Mouse (Mus musculus) small intestine, adult 2 months (tissue): ENCODE data around the gene Gm1043. TPM values are rescaled to one million over a fixed set of nuclear protein-coding genes. Genes with fewer than 3 reads are reported as not detected.

ENCODE experiments used
- H3K27ac ChIP-seq: fragments of 200-500 bp; 2 replicates; pipeline ENCODE4 v1.5.1; 2012; ENCODE audit warnings: low read depth, low read length, control low read depth, inconsistent platforms; ENCODE audit not compliant: insufficient read depth
- H3K27me3 ChIP-seq: fragments of 200-500 bp; 2 replicates; pipeline ENCODE4 v1.6.1; 2012; ENCODE audit warnings: mild to moderate bottlenecking, moderate library complexity, low read length, inconsistent platforms; ENCODE audit not compliant: control insufficient read depth, insufficient read depth
- H3K36me3 ChIP-seq: fragments of 200-500 bp; 2 replicates; pipeline ENCODE4 v1.6.1; 2012; ENCODE audit warnings: mild to moderate bottlenecking, low read length, control low read depth, inconsistent platforms; ENCODE audit not compliant: control insufficient read depth, insufficient read depth
- H3K4me1 ChIP-seq: fragments of 200-500 bp; 2 replicates; pipeline ENCODE4 v1.6.1; 2012; ENCODE audit warnings: low read length, inconsistent platforms, mixed read lengths; ENCODE audit not compliant: control insufficient read depth, insufficient read depth, insufficient read length
- H3K4me3 ChIP-seq: fragments of 200-500 bp; 2 replicates; pipeline ENCODE4 v1.5.1; 2012; ENCODE audit warnings: low read depth, mild to moderate bottlenecking, control low read depth, inconsistent platforms, low read length, moderate library complexity
- CTCF ChIP-seq: fragments of 200-500 bp; IDR thresholded peaks from 2 replicates; pipeline ENCODE4 v1.5.1; 2012; ENCODE audit warnings: low read depth, mild to moderate bottlenecking, control low read depth, inconsistent platforms, low read length, moderate library complexity, mixed read lengths; ENCODE audit not compliant: insufficient replicate concordance, insufficient read length; ENCODE audit errors: extremely low read depth
- POLR2A ChIP-seq: fragments of 200-500 bp; IDR thresholded peaks from 2 replicates; pipeline ENCODE4 v1.6.1; 2012; ENCODE audit warnings: low read depth, mild to moderate bottlenecking, control low read depth, inconsistent platforms, low read length, moderate library complexity
- WGBS: fragments of 180-500 bp; shearing (Covaris S2); methylation state at CpG from one replicate; pipeline ENCODE4 v1.1.7; 2018; 5-methylcytosine and 5-hydroxymethylcytosine counted together
- polyA plus RNA-seq: library from polyadenylated mRNA; depleted of rRNA; stranded (reverse); fragments of >200 nt; gene quantifications from 2 replicates; pipeline ENCODE4 v1.2.3, GENCODE M21; 2012

Gene Gm1043
- polyA plus RNA-seq, 1 experiment = 0.85 TPM

GRCm38 (mm10) chr5:37066703-37067568 lies 18.2 kb upstream of the Gm1043 start:
- Histone ChIP-seq H3K4me1 (peaks cover 36% of the 10 kb centered on the region), H3K27ac (peak overlapping the region; percentile 92), H3K27me3 (no peaks in the 10 kb centered on the region), H3K4me3 (no peak overlapping the region), H3K36me3 (no peaks in the 10 kb centered on the region)
- WGBS = 70% methylated on average over 8 of the region's 8 CpGs
- TF ChIP-seq CTCF = no peak
- no peak for TF ChIP-seq POLR2A

DNA sequence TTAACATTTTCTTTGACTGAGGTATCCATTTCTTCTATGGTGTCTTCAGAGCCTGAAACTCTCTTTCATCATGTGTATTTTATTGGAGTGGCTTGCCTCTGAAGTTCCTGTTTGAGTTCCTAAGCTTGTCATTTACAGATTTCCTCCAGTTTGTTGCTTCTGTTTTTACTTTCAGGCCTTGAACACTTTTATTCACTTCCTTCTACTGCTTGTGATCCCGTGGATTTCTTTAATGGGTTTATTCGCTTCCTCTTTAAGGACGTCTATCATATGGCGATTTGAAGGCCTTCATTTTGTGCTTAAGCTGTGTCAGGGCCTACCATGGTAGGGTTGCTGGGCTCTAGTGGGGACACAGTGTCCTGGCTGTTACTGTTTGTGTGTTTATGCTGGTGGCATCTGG lies 11.5 kb upstream of the Gm1043 start:
- no peak for TF ChIP-seq POLR2A
- no peak for TF ChIP-seq CTCF
- WGBS = 68% methylated on average over 4 of the region's 4 CpGs
- Histone ChIP-seq H3K27ac (no peak overlapping the region), H3K27me3 (no peaks in the 10 kb centered on the region), H3K4me1 (peaks cover 17% of the 10 kb centered on the region), H3K36me3 (no peaks in the 10 kb centered on the region), H3K4me3 (no peak overlapping the region)

- no peak overlapping the region for H3K4me3 ChIP-seq
- H3K36me3 ChIP-seq = no peaks in the 10 kb centered on the region
- TF ChIP-seq POLR2A (no peak), CTCF (no peak)
- peaks cover 17% of the 10 kb centered on the region for H3K4me1 ChIP-seq
- 24% methylated on average over 12 of the region's 12 CpGs for WGBS
- H3K27me3 ChIP-seq = no peaks in the 10 kb centered on the region
- peak overlapping the region; percentile 50 for H3K27ac ChIP-seq
Measured at GRCm38 (mm10) chr5:37076692-37077329, 8.4 kb upstream of the Gm1043 start.

DNA sequence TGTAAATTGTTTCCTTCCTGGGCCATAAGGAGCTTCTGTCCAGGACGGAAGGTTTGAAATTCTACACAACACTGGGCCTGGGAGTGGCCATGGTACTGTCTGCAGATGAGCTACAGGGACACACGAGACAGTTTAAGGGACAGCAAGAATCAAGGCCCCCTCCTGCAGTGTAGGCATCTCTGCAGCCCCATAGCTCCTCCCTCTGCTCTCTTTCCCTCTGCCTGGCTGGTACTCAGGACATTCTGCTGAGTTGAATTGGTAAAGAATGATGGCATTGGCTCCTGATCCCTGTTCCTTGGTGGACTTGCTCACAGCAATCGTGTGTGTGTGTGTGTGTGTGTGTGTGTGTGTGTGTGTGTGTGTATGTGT lies 7.9 kb upstream of the Gm1043 start:
- Histone ChIP-seq H3K4me1 (peaks cover 17% of the 10 kb centered on the region), H3K36me3 (no peaks in the 10 kb centered on the region), H3K27ac (no peak overlapping the region; the same call in 1 of the 2 replicates), H3K27me3 (no peaks in the 10 kb centered on the region), H3K4me3 (no peak overlapping the region)
- TF ChIP-seq CTCF (no peak), POLR2A (no peak)
- WGBS = 46% methylated on average over 3 of the region's 3 CpGs

GRCm38 (mm10) chr5:37079484-37079883 lies 5.7 kb upstream of the Gm1043 start:
- H3K27ac ChIP-seq = no peak overlapping the region
- no peaks in the 10 kb centered on the region for H3K27me3 ChIP-seq
- TF ChIP-seq CTCF (no peak), POLR2A (no peak)
- H3K4me3 ChIP-seq = no peak overlapping the region
- no peaks in the 10 kb centered on the region for H3K36me3 ChIP-seq
- 91% methylated on average over 4 of the region's 4 CpGs for WGBS
- H3K4me1 ChIP-seq = peaks cover 17% of the 10 kb centered on the region

- Histone ChIP-seq H3K27ac (no peak overlapping the region), H3K27me3 (no peaks in the 10 kb centered on the region), H3K36me3 (peaks cover 6% of the 10 kb centered on the region), H3K4me3 (no peak overlapping the region), H3K4me1 (peaks cover 17% of the 10 kb centered on the region)
- WGBS = 85% methylated on average over 5 of the region's 5 CpGs
- no peak for TF ChIP-seq POLR2A
- TF ChIP-seq CTCF = no peak
Measured at GRCm38 (mm10) chr5:37080601-37081000, 4.6 kb upstream of the Gm1043 start.

- H3K27me3 ChIP-seq = no peaks in the 10 kb centered on the region
Measured at GRCm38 (mm10) chr5:37082420-37082819, 2.8 kb upstream of the Gm1043 start.

More at GRCm38 (mm10) chr5:37082420-37082819, 2.8 kb upstream of the Gm1043 start:
- no peak for TF ChIP-seq POLR2A
- TF ChIP-seq CTCF = no peak
- peaks cover 12% of the 10 kb centered on the region for H3K36me3 ChIP-seq
- no peak overlapping the region for H3K4me3 ChIP-seq
- H3K27ac ChIP-seq = no peak overlapping the region
- peaks cover 4% of the 10 kb centered on the region; the same call in 1 of the 2 replicates for H3K4me1 ChIP-seq
- WGBS = 55% methylated on average over 3 of the region's 3 CpGs
